Mouse (Mus musculus): Measurements from ENCODE around the gene Foxf2. TPM values are rescaled to one million over a fixed set of nuclear protein-coding genes. Genes with fewer than 3 reads are reported as not detected.

Foxf2 gene
- polyA plus RNA-seq, 1 experiment = 0.20 TPM

DNA sequence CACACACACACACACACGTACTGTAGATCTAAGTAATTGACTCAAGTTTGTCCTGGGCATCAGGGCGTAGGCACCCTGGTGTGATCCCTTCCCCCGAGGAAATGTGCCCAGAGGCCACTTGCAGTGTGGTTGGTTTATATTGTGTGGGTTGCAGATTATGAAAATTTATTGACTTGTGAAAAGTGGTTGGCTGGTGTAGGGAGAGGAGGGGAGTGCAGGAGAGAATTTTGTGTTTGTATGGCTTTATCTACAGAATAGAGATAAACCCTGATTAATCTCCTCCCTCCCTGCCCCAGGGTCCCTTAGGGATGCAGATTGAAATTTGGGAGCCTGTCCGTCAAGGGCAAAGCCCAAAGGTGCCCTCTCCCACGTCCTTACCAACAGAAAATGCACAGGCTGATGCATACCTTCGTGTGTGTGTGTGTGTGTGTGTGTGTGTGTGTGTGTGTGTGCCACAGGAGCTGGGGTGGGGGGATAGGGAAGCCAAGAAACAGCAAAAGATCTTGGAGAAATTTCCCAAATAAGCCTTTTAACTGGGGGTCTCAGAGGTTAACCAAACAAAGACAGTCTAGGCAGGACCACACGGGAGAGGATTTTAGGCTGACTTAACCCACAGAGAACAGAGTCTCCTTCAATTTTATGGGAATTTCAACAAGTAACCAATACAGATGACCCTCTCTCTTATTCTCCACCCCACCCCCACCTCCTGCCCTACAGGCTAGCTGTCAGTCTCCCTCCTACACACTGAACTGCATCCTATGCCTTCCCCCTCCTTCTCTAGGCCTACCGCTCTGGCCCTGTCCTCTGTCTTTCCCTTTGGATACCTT is 2.5 kb downstream of the Foxf2 start:
- no peak overlapping the region for H3K4me3 ChIP-seq (ENCODE audit: control insufficient read depth, insufficient read depth, low read length)
- TF ChIP-seq CTCF (IDR thresholded peaks at IDR 0.05; ENCODE audit: borderline replicate concordance, control insufficient read depth, extremely low read depth, insufficient read depth, low read length, poor library complexity) = no peak
- no peak for TF ChIP-seq POLR2A (IDR thresholded peaks at IDR 0.05; ENCODE audit: control insufficient read depth, extremely low read depth, insufficient read depth, low read length, poor library complexity)
- H3K27me3 ChIP-seq (ENCODE audit: control insufficient read depth, insufficient read depth, low read length) = peaks cover 21% of the 10 kb centered on the region
- no peaks in the 10 kb centered on the region; the same call in 1 of the 2 replicates for H3K4me1 ChIP-seq (replicated peaks; ENCODE audit: control insufficient read depth, insufficient read depth, low read length)
- H3K27ac ChIP-seq (ENCODE audit: control insufficient read depth, insufficient read depth, low read length) = no peak overlapping the region
- H3K36me3 ChIP-seq (ENCODE audit: control insufficient read depth, insufficient read depth, low read length) = no peaks in the 10 kb centered on the region
- WGBS = 45% methylated on average over 8 of the region's 8 CpGs
- DNase-seq = no peak

DNA sequence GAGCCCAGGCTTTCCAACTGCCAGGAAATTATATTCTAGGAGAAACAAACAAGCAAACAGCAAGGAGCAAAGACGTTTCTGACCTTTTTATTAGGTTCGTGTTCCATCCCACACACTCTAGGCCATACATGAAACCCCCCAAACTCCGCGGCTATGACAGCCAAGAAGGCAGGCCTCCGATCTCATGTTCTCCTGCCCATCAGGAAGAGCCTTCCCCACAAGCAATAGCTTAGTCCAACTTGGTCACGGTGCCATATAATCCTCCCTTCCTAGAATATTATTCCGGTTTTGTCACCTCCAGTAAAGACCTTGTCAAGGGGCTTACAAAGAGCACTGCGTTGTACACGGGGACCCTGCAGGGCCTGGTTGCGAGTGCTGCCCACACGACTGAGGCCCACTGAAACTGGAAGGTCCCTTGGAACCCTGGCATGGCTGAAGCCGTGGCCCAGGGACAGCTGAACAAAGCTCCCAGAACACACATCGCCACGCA is 3.1 kb downstream of the Foxf2 start:
- Histone ChIP-seq H3K27me3 (ENCODE audit: control insufficient read depth, insufficient read depth, low read length) (peaks cover 21% of the 10 kb centered on the region), H3K27ac (ENCODE audit: control insufficient read depth, insufficient read depth, low read length) (no peak overlapping the region), H3K36me3 (ENCODE audit: control insufficient read depth, insufficient read depth, low read length) (no peaks in the 10 kb centered on the region), H3K4me1 (replicated peaks; ENCODE audit: control insufficient read depth, insufficient read depth, low read length) (no peaks in the 10 kb centered on the region; the same call in 1 of the 2 replicates), H3K4me3 (ENCODE audit: control insufficient read depth, insufficient read depth, low read length) (no peak overlapping the region)
- WGBS = 23% methylated on average over 14 of the region's 14 CpGs
- DNase-seq = no peak
- TF ChIP-seq POLR2A (IDR thresholded peaks at IDR 0.05; ENCODE audit: control insufficient read depth, extremely low read depth, insufficient read depth, low read length, poor library complexity) (no peak), CTCF (IDR thresholded peaks at IDR 0.05; ENCODE audit: borderline replicate concordance, control insufficient read depth, extremely low read depth, insufficient read depth, low read length, poor library complexity) (no peak)

DNA sequence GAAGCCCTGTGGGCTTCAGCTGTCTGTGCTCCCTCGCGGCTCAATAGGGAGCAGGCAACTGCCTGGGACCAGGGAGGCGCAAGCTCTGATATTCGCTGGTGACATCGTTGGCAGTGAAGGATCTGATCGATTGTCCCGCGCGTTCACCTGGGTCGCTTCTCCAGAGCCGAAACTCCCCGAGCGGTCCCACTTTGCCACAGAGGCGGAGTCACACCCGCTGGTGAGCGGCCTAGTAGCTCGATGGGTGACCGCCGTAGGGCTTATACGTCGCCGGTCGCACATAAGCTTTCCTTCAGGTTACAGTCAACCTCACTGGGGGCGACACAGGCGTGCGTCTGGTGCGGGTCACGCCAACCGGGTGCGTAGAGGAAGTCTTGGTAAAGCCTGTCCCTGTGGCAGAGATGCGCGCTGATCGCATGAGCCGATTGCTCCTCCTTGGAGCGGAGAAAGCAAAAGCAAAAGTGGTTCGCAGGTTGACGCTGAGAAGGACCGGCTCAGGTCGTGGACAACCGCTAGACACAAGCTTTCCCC is 3.8 kb downstream of the Foxf2 start:
- no peak overlapping the region for H3K27ac ChIP-seq (ENCODE audit: control insufficient read depth, insufficient read depth, low read length)
- peaks cover 21% of the 10 kb centered on the region for H3K27me3 ChIP-seq (ENCODE audit: control insufficient read depth, insufficient read depth, low read length)
- no peaks in the 10 kb centered on the region for H3K36me3 ChIP-seq (ENCODE audit: control insufficient read depth, insufficient read depth, low read length)
- TF ChIP-seq CTCF (IDR thresholded peaks at IDR 0.05; ENCODE audit: borderline replicate concordance, control insufficient read depth, extremely low read depth, insufficient read depth, low read length, poor library complexity) = no peak
- TF ChIP-seq POLR2A (IDR thresholded peaks at IDR 0.05; ENCODE audit: control insufficient read depth, extremely low read depth, insufficient read depth, low read length, poor library complexity) = no peak
- DNase-seq = no peak
- peak overlapping the region; percentile 21 for H3K4me3 ChIP-seq (ENCODE audit: control insufficient read depth, insufficient read depth, low read length)
- no peaks in the 10 kb centered on the region; the same call in 1 of the 2 replicates for H3K4me1 ChIP-seq (replicated peaks; ENCODE audit: control insufficient read depth, insufficient read depth, low read length)
- 1% methylated on average over 40 of the region's 40 CpGs for WGBS

DNA sequence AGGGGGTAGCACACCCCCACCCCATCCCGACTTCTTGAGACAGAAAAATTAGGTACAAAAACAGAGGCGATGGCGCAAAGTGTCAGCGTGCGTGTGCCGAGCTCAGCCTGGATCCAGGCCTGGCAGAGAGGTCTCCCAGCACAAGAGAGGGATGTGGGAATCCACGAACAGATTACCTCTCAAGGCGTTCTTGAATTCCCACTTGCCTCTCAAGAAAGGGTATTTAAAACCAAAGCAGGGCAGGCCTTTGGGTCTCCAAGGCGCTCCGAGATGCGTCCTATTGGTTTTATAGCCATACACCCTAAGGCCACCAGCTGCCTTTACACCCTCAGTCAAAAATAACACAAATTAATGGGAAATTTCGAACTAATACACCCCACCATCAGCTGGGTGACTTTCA is 4.4 kb downstream of the Foxf2 start:
- Histone ChIP-seq H3K4me3 (ENCODE audit: control insufficient read depth, insufficient read depth, low read length) (no peak overlapping the region), H3K36me3 (ENCODE audit: control insufficient read depth, insufficient read depth, low read length) (no peaks in the 10 kb centered on the region), H3K27me3 (ENCODE audit: control insufficient read depth, insufficient read depth, low read length) (peaks cover 19% of the 10 kb centered on the region), H3K4me1 (replicated peaks; ENCODE audit: control insufficient read depth, insufficient read depth, low read length) (no peaks in the 10 kb centered on the region; the same call in 1 of the 2 replicates), H3K27ac (ENCODE audit: control insufficient read depth, insufficient read depth, low read length) (no peak overlapping the region)
- 38% methylated on average over 12 of the region's 12 CpGs for WGBS
- no peak for DNase-seq
- TF ChIP-seq CTCF (IDR thresholded peaks at IDR 0.05; ENCODE audit: borderline replicate concordance, control insufficient read depth, extremely low read depth, insufficient read depth, low read length, poor library complexity) (no peak), POLR2A (IDR thresholded peaks at IDR 0.05; ENCODE audit: control insufficient read depth, extremely low read depth, insufficient read depth, low read length, poor library complexity) (no peak)

DNA sequence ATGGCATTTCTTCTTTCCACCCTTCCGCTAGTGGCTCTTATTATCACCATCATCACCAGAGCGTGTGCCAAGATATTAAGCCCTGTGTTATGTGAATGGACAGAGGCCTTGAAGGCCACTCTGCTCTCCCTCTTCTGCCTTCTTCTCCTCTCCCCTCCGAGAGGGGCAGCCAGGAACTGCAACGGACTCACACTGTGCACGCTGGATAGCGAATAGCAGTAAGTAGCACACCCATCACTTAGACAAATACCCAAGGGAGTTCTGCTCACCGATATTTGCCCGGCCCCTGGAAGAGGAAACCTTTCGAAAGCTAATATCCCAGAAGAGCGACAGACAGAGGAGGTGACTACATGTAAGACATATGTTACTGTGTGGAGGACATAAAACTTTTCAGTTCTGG is 4.9 kb downstream of the Foxf2 start:
- DNase-seq = no peak
- H3K27ac ChIP-seq (ENCODE audit: control insufficient read depth, insufficient read depth, low read length) = no peak overlapping the region
- no peaks in the 10 kb centered on the region; the same call in 1 of the 2 replicates for H3K4me1 ChIP-seq (replicated peaks; ENCODE audit: control insufficient read depth, insufficient read depth, low read length)
- 39% methylated on average over 10 of the region's 10 CpGs for whole genome bisulfite sequencing
- H3K27me3 ChIP-seq (ENCODE audit: control insufficient read depth, insufficient read depth, low read length) = peaks cover 18% of the 10 kb centered on the region
- no peak overlapping the region for H3K4me3 ChIP-seq (ENCODE audit: control insufficient read depth, insufficient read depth, low read length)
- H3K36me3 ChIP-seq (ENCODE audit: control insufficient read depth, insufficient read depth, low read length) = no peaks in the 10 kb centered on the region
- TF ChIP-seq POLR2A (IDR thresholded peaks at IDR 0.05; ENCODE audit: control insufficient read depth, extremely low read depth, insufficient read depth, low read length, poor library complexity) (no peak), CTCF (IDR thresholded peaks at IDR 0.05; ENCODE audit: borderline replicate concordance, control insufficient read depth, extremely low read depth, insufficient read depth, low read length, poor library complexity) (no peak)

DNA sequence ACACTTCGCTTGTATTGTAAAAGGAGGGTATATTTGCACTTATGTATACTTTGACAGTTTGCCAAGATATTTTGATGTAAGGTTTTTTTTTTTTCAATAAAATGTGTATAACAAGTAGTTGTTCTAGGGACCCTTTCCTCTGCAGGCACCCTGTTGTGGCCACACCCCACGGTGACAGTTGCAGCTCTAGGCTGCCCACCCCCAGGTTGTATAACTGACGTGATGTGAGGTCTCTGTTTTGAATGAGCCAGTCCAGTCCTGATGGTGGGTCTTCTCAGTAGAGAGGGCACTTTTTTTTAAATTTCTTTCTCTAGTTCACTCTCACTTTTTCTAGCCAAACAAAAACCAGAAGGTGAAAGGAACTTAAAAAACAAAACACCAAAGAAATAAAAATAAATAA is 5.7 kb downstream of the Foxf2 start:
- no peaks in the 10 kb centered on the region; the same call in 1 of the 2 replicates for H3K4me1 ChIP-seq (replicated peaks; ENCODE audit: control insufficient read depth, insufficient read depth, low read length)
- no peak for DNase-seq
- TF ChIP-seq POLR2A (IDR thresholded peaks at IDR 0.05; ENCODE audit: control insufficient read depth, extremely low read depth, insufficient read depth, low read length, poor library complexity) = no peak
- no peak for TF ChIP-seq CTCF (IDR thresholded peaks at IDR 0.05; ENCODE audit: borderline replicate concordance, control insufficient read depth, extremely low read depth, insufficient read depth, low read length, poor library complexity)
- no peaks in the 10 kb centered on the region for H3K36me3 ChIP-seq (ENCODE audit: control insufficient read depth, insufficient read depth, low read length)
- peaks cover 16% of the 10 kb centered on the region for H3K27me3 ChIP-seq (ENCODE audit: control insufficient read depth, insufficient read depth, low read length)
- 34% methylated on average over 3 of the region's 3 CpGs for WGBS
- no peak overlapping the region for H3K27ac ChIP-seq (ENCODE audit: control insufficient read depth, insufficient read depth, low read length)
- no peak overlapping the region for H3K4me3 ChIP-seq (ENCODE audit: control insufficient read depth, insufficient read depth, low read length)

All from thymus, adult 2 months (tissue).